Mouse (Mus musculus) urinary bladder, adult 2 months (tissue): ENCODE data around the gene 1700037H04Rik. TPM values are rescaled to one million over a fixed set of nuclear protein-coding genes. Genes with fewer than 3 reads are reported as not detected.
"Not testable (repeated sequence)": the region's sequence is repeated elsewhere in the genome, so short reads cannot be mapped to it uniquely, and the experiment has no call there.

Experiments used
- DNase-seq: peaks from one replicate; pipeline ENCODE4 v3.0.0; 2022; ENCODE audit warnings: low spot score
- polyA plus RNA-seq: library from polyadenylated mRNA; depleted of rRNA; stranded (reverse); fragments of >200 nt; gene quantifications from 2 replicates; pipeline ENCODE4 v1.2.3, GENCODE M21; 2012; rRNA removed

Gene 1700037H04Rik
- polyA plus RNA-seq, 1 experiment: 51.9 TPM

- DNase-seq: no peak
Observed at GRCm38 (mm10) chr2:131127161-131127730, 32.6 kb downstream of the 1700037H04Rik start, which contains the start of gene Hspa12b. TSS of gene Hspa12b (plus strand) at chr2:131127280.

GRCm38 (mm10) chr2:131125964-131126815 is 33.7 kb downstream of the 1700037H04Rik start:
- DNase-seq: no peak

GRCm38 (mm10) chr2:131125157-131125963 is 34.5 kb downstream of the 1700037H04Rik start:
- no peak for DNase-seq

- no peak for DNase-seq
Observed at GRCm38 (mm10) chr2:131124166-131124565, 35.7 kb downstream of the 1700037H04Rik start.

- DNase-seq: no peak
Observed at GRCm38 (mm10) chr2:131118968-131119574, 40.8 kb downstream of the 1700037H04Rik start.

- no peak for DNase-seq
Observed at GRCm38 (mm10) chr2:131105989-131106388, 53.9 kb downstream of the 1700037H04Rik start.

GRCm38 (mm10) chr2:131105061-131105460 is 54.8 kb downstream of the 1700037H04Rik start:
- not testable (repeated sequence) for DNase-seq

GRCm38 (mm10) chr2:131104021-131104420 is 55.9 kb downstream of the 1700037H04Rik start:
- DNase-seq: no peak

GRCm38 (mm10) chr2:131101530-131101929 is 58.4 kb downstream of the 1700037H04Rik start:
- DNase-seq: no peak

- DNase-seq: no peak
Observed at GRCm38 (mm10) chr2:131097087-131097486, 62.8 kb downstream of the 1700037H04Rik start.

Other genes with a start within 250 kb of the 1700037H04Rik start
- 135 and 138 TPM in 2 replicates for gene Gfra4, start 117.0 kb downstream of the 1700037H04Rik start, polyA plus RNA-seq
- 256 and 287 TPM in 2 replicates for gene Adam33, start 96.3 kb downstream of the 1700037H04Rik start, polyA plus RNA-seq
- 7.6 and 8.7 TPM in 2 replicates for gene Siglec1, start 73.3 kb downstream of the 1700037H04Rik start, polyA plus RNA-seq
- gene Hspa12b, start 32.8 kb downstream of the 1700037H04Rik start, polyA plus RNA-seq: 33.1 and 34.8 TPM in 2 replicates
- gene Gm11037, start 26.6 kb downstream of the 1700037H04Rik start, polyA plus RNA-seq: not detected in 2 replicates
- 60.4 and 94.3 TPM in 2 replicates for gene Cenpb, start 20.0 kb upstream of the 1700037H04Rik start, polyA plus RNA-seq
- gene Cdc25b, start 26.9 kb upstream of the 1700037H04Rik start, polyA plus RNA-seq: 38.9 and 39.3 TPM in 2 replicates
- gene Spef1, start 27.2 kb upstream of the 1700037H04Rik start, polyA plus RNA-seq: 10.3 and 12.4 TPM in 2 replicates
- gene Ap5s1, start 47.0 kb upstream of the 1700037H04Rik start, polyA plus RNA-seq: 40.0 and 44.7 TPM in 2 replicates
- 47.2 and 50.2 TPM in 2 replicates for gene Mavs, start 74.0 kb upstream of the 1700037H04Rik start, polyA plus RNA-seq
- gene Pank2, start 102.4 kb upstream of the 1700037H04Rik start, polyA plus RNA-seq: 27.0 and 33.0 TPM in 2 replicates
- 5.4 and 6.2 TPM in 2 replicates for gene Rnf24, start 192.8 kb upstream of the 1700037H04Rik start, polyA plus RNA-seq